Mouse (Mus musculus): ENCODE results near the gene Bcl2l2. TPM values are rescaled to one million over a fixed set of nuclear protein-coding genes. Genes with fewer than 3 reads are reported as not detected.

Bcl2l2 gene
- total RNA-seq (2014; rRNA removed), result 23.1 and 31.2 TPM in 2 replicates
- 2.9 and 3.7 TPM in 2 replicates for polyA plus RNA-seq (2015; fragmentation: Nextera tagmentation; extraction: Ambion mirVana)

GRCm38 (mm10) chr14:54883154-54884021 is at the start of gene Bcl2l2, which contains the start of gene Gm20521:
Gene Bcl2l2 (plus strand): TSS chr14:54883377.
Gene Gm20521 (plus strand): TSS chr14:54883441.
- Histone ChIP-seq H3K4me1 (ENCODE audit: insufficient read depth, low read length) (peaks cover 8% of the 10 kb centered on the region; the same call in 1 of the 2 replicates), H3K9me3 (ENCODE audit: low read length) (no peaks in the 10 kb centered on the region), H3K9ac (replicated peaks; ENCODE audit: low read length, poor library complexity, severe bottlenecking) (peak within 1 kb of the TSS; percentile 98), H3K36me3 (ENCODE audit: insufficient read depth, low read length) (0 out of 2 replicates have a peak, but pooled peaks cover 4% of the 10 kb centered on the region), H3K4me3 (ENCODE audit: low read depth, low read length) (peak within 1 kb of the TSS; percentile 73), H3K27me3 (ENCODE audit: insufficient read depth, low read length) (no peaks in the 10 kb centered on the region), H3K27ac (ENCODE audit: low read depth, low read length) (peak within 1 kb of the TSS; percentile 91), H3K4me2 (ENCODE audit: low read depth, low read length, poor library complexity, severe bottlenecking) (peak within 1 kb of the TSS; percentile 78)
- ATAC-seq (ENCODE audit: low FRiP score) (peak; percentile 90), DNase-seq (ENCODE audit: low spot score) (peak; percentile 93)
- TF ChIP-seq CTCF (IDR thresholded peaks at IDR 0.05), result no peak
- WGBS, result under 1% methylated on average over 25 of the region's 27 CpGs

DNA sequence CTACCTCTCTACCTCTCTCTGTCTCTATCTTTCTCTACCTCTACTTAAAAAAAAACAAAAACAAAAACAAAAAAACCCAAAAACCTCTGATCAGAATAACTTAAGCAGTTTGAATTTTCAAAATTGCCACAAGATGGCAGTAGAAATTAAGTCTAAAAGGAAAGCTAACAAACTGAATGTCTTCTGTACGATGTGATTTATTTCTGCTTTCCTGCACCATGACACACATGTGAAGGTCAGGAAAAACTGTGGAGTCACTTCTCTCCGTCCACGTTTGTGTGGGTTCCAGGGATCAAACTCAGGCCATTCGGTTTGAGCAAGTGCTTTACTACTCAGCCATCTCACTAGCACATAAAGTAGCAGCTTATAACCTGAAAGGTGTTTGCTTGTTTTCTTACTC is 39.7 kb upstream of the Bcl2l2 start:
- Histone ChIP-seq H3K36me3 (ENCODE audit: insufficient read depth, low read length) (no peaks in the 10 kb centered on the region), H3K4me1 (ENCODE audit: insufficient read depth, low read length) (no peaks in the 10 kb centered on the region), H3K4me3 (ENCODE audit: low read depth, low read length) (no peak overlapping the region), H3K27ac (ENCODE audit: low read depth, low read length) (no peak overlapping the region), H3K9ac (replicated peaks; ENCODE audit: low read length, poor library complexity, severe bottlenecking) (no peak overlapping the region), H3K27me3 (ENCODE audit: insufficient read depth, low read length) (no peaks in the 10 kb centered on the region), H3K4me2 (ENCODE audit: low read depth, low read length, poor library complexity, severe bottlenecking) (no peak overlapping the region), H3K9me3 (ENCODE audit: low read length) (no peaks in the 10 kb centered on the region)
- WGBS, result 1% methylated on average over 4 of the region's 4 CpGs
- DNase-seq (ENCODE audit: low spot score), result peak; percentile 80
- TF ChIP-seq CTCF (IDR thresholded peaks at IDR 0.05), result peak; percentile 73
- ATAC-seq (ENCODE audit: low FRiP score), result peak; percentile 49; the same call in 1 of the 2 replicates

GRCm38 (mm10) chr14:54855726-54856125 is 27.5 kb upstream of the Bcl2l2 start:
- Histone ChIP-seq H3K27me3 (ENCODE audit: insufficient read depth, low read length) (no peaks in the 10 kb centered on the region), H3K9me3 (ENCODE audit: low read length) (no peaks in the 10 kb centered on the region), H3K27ac (ENCODE audit: low read depth, low read length) (no peak overlapping the region), H3K4me2 (ENCODE audit: low read depth, low read length, poor library complexity, severe bottlenecking) (no peak overlapping the region), H3K36me3 (ENCODE audit: insufficient read depth, low read length) (peaks cover 17% of the 10 kb centered on the region; the same call in 1 of the 2 replicates), H3K9ac (replicated peaks; ENCODE audit: low read length, poor library complexity, severe bottlenecking) (no peak overlapping the region), H3K4me1 (ENCODE audit: insufficient read depth, low read length) (no peaks in the 10 kb centered on the region), H3K4me3 (ENCODE audit: low read depth, low read length) (no peak overlapping the region)
- TF ChIP-seq CTCF (IDR thresholded peaks at IDR 0.05), result no peak
- no peak for DNase-seq (ENCODE audit: low spot score)
- no peak for ATAC-seq (ENCODE audit: low FRiP score)
- 96% methylated on average over 3 of the region's 3 CpGs for WGBS

GRCm38 (mm10) chr14:54856703-54857102 is 26.5 kb upstream of the Bcl2l2 start:
- Histone ChIP-seq H3K4me1 (ENCODE audit: insufficient read depth, low read length) (no peaks in the 10 kb centered on the region), H3K4me3 (ENCODE audit: low read depth, low read length) (no peak overlapping the region), H3K36me3 (ENCODE audit: insufficient read depth, low read length) (peaks cover 17% of the 10 kb centered on the region; the same call in 1 of the 2 replicates), H3K9me3 (ENCODE audit: low read length) (no peaks in the 10 kb centered on the region), H3K9ac (replicated peaks; ENCODE audit: low read length, poor library complexity, severe bottlenecking) (no peak overlapping the region), H3K4me2 (ENCODE audit: low read depth, low read length, poor library complexity, severe bottlenecking) (no peak overlapping the region), H3K27me3 (ENCODE audit: insufficient read depth, low read length) (no peaks in the 10 kb centered on the region), H3K27ac (ENCODE audit: low read depth, low read length) (no peak overlapping the region)
- 88% methylated on average over 7 of the region's 7 CpGs for WGBS
- ATAC-seq (ENCODE audit: low FRiP score) (no peak), DNase-seq (ENCODE audit: low spot score) (no peak)
- TF ChIP-seq CTCF (IDR thresholded peaks at IDR 0.05), result no peak

DNA sequence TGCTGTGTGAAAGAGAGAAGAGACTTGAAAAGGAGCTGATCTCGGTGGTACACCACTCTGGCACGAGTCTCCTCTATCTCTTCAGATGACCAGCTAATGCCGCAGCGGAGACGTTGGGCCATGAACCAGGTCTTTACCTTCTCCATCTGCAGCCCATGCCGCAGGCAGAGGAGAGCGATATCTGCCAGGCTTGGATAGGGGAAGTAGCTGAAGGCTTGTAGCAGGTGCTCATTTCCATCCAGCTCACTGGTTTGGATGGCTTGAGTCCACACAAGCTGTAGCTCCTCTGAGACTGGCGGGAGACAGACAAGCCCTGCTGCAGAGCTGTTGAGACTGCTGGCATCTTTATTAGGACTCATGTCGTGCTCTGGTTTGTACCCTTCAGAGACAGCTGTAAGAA is 25.3 kb upstream of the Bcl2l2 start:
- Histone ChIP-seq H3K27me3 (ENCODE audit: insufficient read depth, low read length) (no peaks in the 10 kb centered on the region), H3K27ac (ENCODE audit: low read depth, low read length) (no peak overlapping the region), H3K4me2 (ENCODE audit: low read depth, low read length, poor library complexity, severe bottlenecking) (no peak overlapping the region), H3K9ac (replicated peaks; ENCODE audit: low read length, poor library complexity, severe bottlenecking) (no peak overlapping the region), H3K9me3 (ENCODE audit: low read length) (no peaks in the 10 kb centered on the region), H3K36me3 (ENCODE audit: insufficient read depth, low read length) (peaks cover 17% of the 10 kb centered on the region; the same call in 1 of the 2 replicates), H3K4me3 (ENCODE audit: low read depth, low read length) (no peak overlapping the region), H3K4me1 (ENCODE audit: insufficient read depth, low read length) (no peaks in the 10 kb centered on the region)
- ATAC-seq (ENCODE audit: low FRiP score) (no peak), DNase-seq (ENCODE audit: low spot score) (peak; percentile 22)
- 88% methylated on average over 9 of the region's 9 CpGs for WGBS
- no peak for TF ChIP-seq CTCF (IDR thresholded peaks at IDR 0.05)

DNA sequence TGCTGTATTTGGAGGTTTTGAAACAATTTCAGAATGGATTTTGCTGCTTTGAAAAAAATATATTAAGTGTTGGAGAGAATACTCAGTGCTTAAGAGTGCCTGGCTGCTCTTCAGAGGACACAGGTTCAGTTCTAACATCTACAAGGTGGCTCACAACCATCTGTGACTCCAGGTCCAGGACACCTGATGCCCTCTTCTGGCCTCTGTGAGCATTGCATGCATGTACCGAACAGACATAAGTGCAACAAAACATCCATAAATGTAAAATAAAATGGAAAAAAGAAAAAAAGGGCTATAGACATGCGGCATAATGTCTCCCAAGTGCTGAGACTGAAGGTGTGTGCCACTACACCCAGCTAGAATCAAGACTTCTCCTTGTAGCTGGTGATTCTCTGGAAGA is 22.7 kb upstream of the Bcl2l2 start:
- no peak for ATAC-seq (ENCODE audit: low FRiP score)
- peak; percentile 84 for TF ChIP-seq CTCF (IDR thresholded peaks at IDR 0.05)
- Histone ChIP-seq H3K27ac (ENCODE audit: low read depth, low read length) (no peak overlapping the region), H3K4me1 (ENCODE audit: insufficient read depth, low read length) (no peaks in the 10 kb centered on the region), H3K4me3 (ENCODE audit: low read depth, low read length) (no peak overlapping the region), H3K9ac (replicated peaks; ENCODE audit: low read length, poor library complexity, severe bottlenecking) (no peak overlapping the region), H3K27me3 (ENCODE audit: insufficient read depth, low read length) (no peaks in the 10 kb centered on the region), H3K9me3 (ENCODE audit: low read length) (no peaks in the 10 kb centered on the region), H3K36me3 (ENCODE audit: insufficient read depth, low read length) (peaks cover 17% of the 10 kb centered on the region; the same call in 1 of the 2 replicates), H3K4me2 (ENCODE audit: low read depth, low read length, poor library complexity, severe bottlenecking) (no peak overlapping the region)
- DNase-seq (ENCODE audit: low spot score), result peak; percentile 49
- 36% methylated on average over 2 of the region's 2 CpGs for WGBS

Data from midbrain, postnatal 0 days (tissue).